In the genomic region with DNA sequence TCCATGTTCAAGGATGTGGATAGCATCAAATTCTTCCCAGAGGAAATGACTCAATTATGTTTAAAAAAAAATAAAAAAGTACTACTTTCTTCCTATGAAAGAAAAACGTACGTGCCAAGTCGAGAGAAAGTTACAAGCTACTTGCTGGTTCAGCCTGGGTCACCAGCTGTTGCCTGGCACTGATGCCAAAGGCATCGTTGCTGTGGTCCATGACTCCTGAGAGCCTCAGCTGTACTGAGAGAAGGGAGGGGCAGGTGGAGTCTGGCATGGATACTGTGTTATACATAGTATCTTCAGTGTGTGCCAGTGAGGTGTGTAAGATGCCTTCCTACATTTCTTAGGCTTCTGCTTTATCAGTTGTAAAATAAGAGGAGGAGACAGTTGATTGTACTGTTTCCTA, we compare ENCODE assay signal across 16 mouse cellular contexts. TPM values are rescaled to one million over a fixed set of nuclear protein-coding genes. Genes with fewer than 3 reads are reported as not detected.
DNase-seq lines count a peak whose midpoint lies in the region; ATAC-seq and TF ChIP-seq lines count a peak whose summit lies in the region.
"Had no signal": no experiment of that assay in that cellular context is flagged by ENCODE, and none has a peak within 500 bp of the region (broad histone marks: within the 10 kb centered on the region; RNA-seq: fewer than 3 reads in every experiment).

No protein-coding gene starts in this region.

- no peak overlapping the region for H3K9ac ChIP-seq in forebrain, postnatal 0 days
- H3K9ac ChIP-seq in forebrain, embryonic 13.5 days, result no peak overlapping the region
- no peak overlapping the region for H3K9ac ChIP-seq in heart, embryonic 11.5 days (ENCODE audit: low read depth, low read length)
- H3K9ac ChIP-seq: embryonic facial prominence, embryonic 12.5 days; limb, embryonic 15.5 days; lung, embryonic 15.5 days; neural tube, embryonic 15.5 days had no signal

- H3K4me2 ChIP-seq in forebrain, postnatal 0 days (ENCODE audit: low read depth), result no peak overlapping the region
- H3K4me2 ChIP-seq in forebrain, embryonic 13.5 days, result no peak overlapping the region
- H3K4me2 ChIP-seq in heart, embryonic 11.5 days, result no peak overlapping the region
- H3K4me2 ChIP-seq: embryonic facial prominence, embryonic 12.5 days; limb, embryonic 15.5 days; lung, embryonic 15.5 days; neural tube, embryonic 15.5 days had no signal

- H3K36me3 ChIP-seq in forebrain, postnatal 0 days (ENCODE audit: insufficient read depth), result no peaks in the 10 kb centered on the region
- no peaks in the 10 kb centered on the region for H3K36me3 ChIP-seq in forebrain, embryonic 13.5 days (ENCODE audit: poor library complexity, severe bottlenecking)
- H3K36me3 ChIP-seq in heart, embryonic 11.5 days (ENCODE audit: control insufficient read depth, insufficient read depth, low read length), result no peaks in the 10 kb centered on the region
- H3K36me3 ChIP-seq: embryonic facial prominence, embryonic 12.5 days; limb, embryonic 15.5 days; lung, embryonic 15.5 days; neural tube, embryonic 15.5 days had no signal

- no peaks in the 10 kb centered on the region for H3K9me3 ChIP-seq in forebrain, postnatal 0 days (ENCODE audit: low read length)
- H3K9me3 ChIP-seq in forebrain, embryonic 13.5 days (replicated peaks), result no peaks in the 10 kb centered on the region
- H3K9me3 ChIP-seq in heart, embryonic 11.5 days (replicated peaks; ENCODE audit: control insufficient read depth, low read length), result no peaks in the 10 kb centered on the region
- H3K9me3 ChIP-seq: embryonic facial prominence, embryonic 12.5 days; limb, embryonic 15.5 days; lung, embryonic 15.5 days; neural tube, embryonic 15.5 days had no signal

- no peak for TF ChIP-seq POLR2A in brain, embryonic 14.5 days (IDR thresholded peaks at IDR 0.05; ENCODE audit: borderline replicate concordance, extremely low read depth, insufficient read depth, insufficient read length, poor library complexity, severe bottlenecking)

- H3K27me3 ChIP-seq in forebrain, postnatal 0 days (ENCODE audit: insufficient read depth, low read length), result no peaks in the 10 kb centered on the region
- H3K27me3 ChIP-seq in forebrain, embryonic 13.5 days, result no peaks in the 10 kb centered on the region
- H3K27me3 ChIP-seq in heart, embryonic 11.5 days (ENCODE audit: control insufficient read depth, insufficient read depth, low read length), result no peaks in the 10 kb centered on the region
- H3K27me3 ChIP-seq: embryonic facial prominence, embryonic 12.5 days; limb, embryonic 15.5 days; lung, embryonic 15.5 days; neural tube, embryonic 15.5 days had no signal

- peak; percentile 32 for ATAC-seq in forebrain, postnatal 0 days
- ATAC-seq in forebrain, embryonic 13.5 days, result no peak
- no peak for ATAC-seq in heart, embryonic 11.5 days (replicated peaks; ENCODE audit: insufficient number of reproducible peaks, low FRiP score, low TSS enrichment)

- H3K4me1 ChIP-seq in forebrain, postnatal 0 days (ENCODE audit: insufficient read depth), result no peaks in the 10 kb centered on the region
- H3K4me1 ChIP-seq in forebrain, embryonic 13.5 days, result no peaks in the 10 kb centered on the region
- H3K4me1 ChIP-seq in heart, embryonic 11.5 days (ENCODE audit: control insufficient read depth, insufficient read depth, low read length), result 0 out of 2 replicates have a peak, but pooled peaks cover 3% of the 10 kb centered on the region
- H3K4me1 ChIP-seq: neural tube, embryonic 15.5 days had no signal

- no peak for TF ChIP-seq CTCF in forebrain, postnatal 0 days (IDR thresholded peaks at IDR 0.05; ENCODE audit: low read depth)
- TF ChIP-seq CTCF in brain, embryonic 14.5 days (IDR thresholded peaks at IDR 0.05; ENCODE audit: borderline replicate concordance, extremely low read depth, insufficient read depth, insufficient read length), result no peak

- no peak overlapping the region for H3K4me3 ChIP-seq in forebrain, postnatal 0 days (ENCODE audit: low read depth, low read length)
- H3K4me3 ChIP-seq in forebrain, embryonic 13.5 days, result no peak overlapping the region
- no peak overlapping the region for H3K4me3 ChIP-seq in heart, embryonic 11.5 days (ENCODE audit: low read depth, low read length)
- H3K4me3 ChIP-seq: embryonic facial prominence, embryonic 12.5 days; limb, embryonic 15.5 days; lung, embryonic 15.5 days; neural tube, embryonic 15.5 days had no signal

- WGBS in forebrain, postnatal 0 days, result 57% methylated on average over 4 of the region's 4 CpGs
- 83% methylated on average over 4 of the region's 4 CpGs for WGBS in forebrain, embryonic 13.5 days
- WGBS in heart, embryonic 11.5 days (ENCODE audit: insufficient replicate concordance), result 75% methylated on average over 4 of the region's 4 CpGs

- no peak overlapping the region for H3K27ac ChIP-seq in forebrain, postnatal 0 days (ENCODE audit: low read depth, low read length)
- H3K27ac ChIP-seq in forebrain, embryonic 13.5 days, result no peak overlapping the region
- no peak overlapping the region for H3K27ac ChIP-seq in heart, embryonic 11.5 days (ENCODE audit: low read depth, low read length)
- H3K27ac ChIP-seq: embryonic facial prominence, embryonic 12.5 days; kidney, postnatal 0 days; limb, embryonic 15.5 days; lung, embryonic 15.5 days; neural tube, embryonic 15.5 days; stomach, postnatal 0 days had no signal

- DNase-seq in forebrain, postnatal 0 days, result no peak
- peak; percentile 13 for DNase-seq in heart, postnatal 4 days
- DNase-seq in lung, postnatal 10 days, result peak; percentile 51
- no peak for DNase-seq in lung, postnatal 25 days (ENCODE audit: low spot score)
- DNase-seq in brain, embryonic 14.5 days (ENCODE audit: low read depth), result peak; percentile 37
- DNase-seq: B cell, adult 2 months; cerebellum, adult 11 months; thymus, postnatal 36 days had no signal

RNA-seq across cellular contexts. Expression of gene Nostrin, which starts 3.2 kb away (rescaled TPM):
- total RNA-seq in forebrain, postnatal 0 days (2014; rRNA removed), result 2.6 and 5.5 TPM in 2 replicates
- polyA plus RNA-seq in forebrain, postnatal 0 days (2015; fragmentation: Nextera tagmentation; extraction: Ambion mirVana), result 2.8 and 3.1 TPM in 2 replicates
- polyA plus RNA-seq in forebrain, embryonic 13.5 days (2015; fragmentation: Nextera tagmentation; extraction: Ambion mirVana), result 0.53 and 0.96 TPM in 2 replicates
- total RNA-seq in heart, postnatal 4 days (2021), result 10 to 100 TPM; 11.0 to 13.0 TPM
- polyA plus RNA-seq in heart, embryonic 11.5 days (2014; fragmentation: Nextera tagmentation; extraction: Ambion mirVana), result 2.8 and 3.5 TPM in 2 replicates
- polyA plus RNA-seq in brain, embryonic 14.5 days (2012; rRNA removed), result 0.63 TPM in 2 replicates

Comparison
In these comparisons a context has a peak if more than half of its experiments do, and no peak if none do; other contexts are left out.
1. DNase-seq: peak in heart, postnatal 4 days (single experiment), lung, postnatal 10 days (single experiment) and brain, embryonic 14.5 days (single experiment); none in forebrain, postnatal 0 days (single experiment) and lung, postnatal 25 days (single experiment).